Mouse (Mus musculus) heart, postnatal 14 days (tissue): ENCODE measurements at regions not wholly inside any gene's neighbourhood (a gene's known extent, or its start where the extent isn't known, plus 50 kb on each side); places are given as distances from the start of the nearest gene placed in this dataset.

Experiments used
- DNase-seq, 2 experiments: peaks; one replicate each; pipeline ENCODE4 v3.0.0; 2021 to 2022
- intact Hi-C: fragments of 180-260 bp; cut with DNase I; formaldehyde crosslinking; loops from one replicate; pipeline ENCODE4 v1.15.1; 2025

DNA sequence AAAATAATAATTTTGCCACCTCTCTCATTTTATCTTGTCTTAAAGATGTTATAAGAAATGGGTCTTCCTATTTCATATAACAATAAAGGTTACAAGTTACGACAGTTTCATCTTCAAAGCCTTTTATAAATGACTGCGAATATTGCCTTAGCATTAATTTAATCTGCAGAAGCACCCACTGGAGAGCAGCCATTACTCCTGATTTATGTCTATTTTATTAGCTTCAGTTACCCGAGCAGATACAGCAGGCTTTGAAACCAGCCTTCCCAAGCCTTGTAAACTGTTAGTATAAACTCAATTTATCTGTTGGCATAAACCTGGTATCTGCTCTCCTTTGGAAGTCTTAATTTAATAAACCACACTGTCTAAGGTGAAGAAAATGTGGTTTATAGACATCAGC, 2851.6 kb upstream of the Gm6569 start:
- intact Hi-C loops: no loop called here
- DNase-seq: no peak

DNA sequence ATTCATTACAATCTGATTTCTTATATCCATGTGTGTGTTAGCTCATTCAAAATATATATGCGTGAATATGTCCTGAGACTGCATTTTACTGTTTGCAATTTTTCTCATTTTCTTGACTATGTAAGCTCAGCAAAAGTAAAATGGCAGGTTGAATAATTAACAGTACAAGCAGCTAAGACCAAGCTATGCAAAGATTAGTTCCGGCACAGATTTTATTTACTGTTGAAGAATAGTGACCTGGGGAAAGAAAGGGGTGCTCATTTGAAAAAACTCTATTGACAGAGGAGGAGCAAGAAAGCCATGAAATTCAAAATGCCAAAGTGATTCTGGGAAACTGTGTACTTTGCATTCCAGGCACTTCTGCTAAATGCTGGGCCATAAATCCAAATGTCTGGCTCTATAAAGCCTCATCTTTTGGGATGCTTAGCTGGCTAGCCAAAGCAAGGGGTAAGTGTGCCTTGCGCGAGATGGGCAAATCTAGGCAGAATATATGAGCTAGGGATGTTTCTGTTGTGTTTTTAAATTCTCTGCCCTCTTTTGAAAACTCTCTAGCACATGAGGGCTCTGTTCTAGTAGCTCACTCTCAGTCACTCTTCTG, 2846.3 kb upstream of the Gm6569 start:
- intact Hi-C loops: no loop called here
- no peak for DNase-seq

DNA sequence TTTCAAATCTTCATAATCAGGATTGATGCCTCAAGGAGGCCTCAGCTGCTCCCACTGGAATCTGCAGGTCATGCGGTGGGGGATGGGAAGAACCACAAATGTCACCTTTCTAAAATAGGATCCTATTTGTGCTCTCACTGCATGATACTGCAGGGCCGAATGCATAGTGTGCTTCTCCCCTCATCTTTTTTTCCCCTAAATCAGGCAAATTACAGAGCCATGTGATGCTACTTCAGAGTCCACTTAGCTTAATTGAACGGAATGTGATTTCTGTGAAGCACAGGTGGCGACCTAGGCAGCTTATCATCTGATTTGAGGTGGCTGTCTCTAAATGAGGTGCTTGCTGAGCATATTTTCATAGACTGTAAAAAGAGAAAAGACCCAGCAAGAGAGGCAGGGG, 2841.0 kb upstream of the Gm6569 start:
- intact Hi-C loops: no loop called here
- DNase-seq: no peak

DNA sequence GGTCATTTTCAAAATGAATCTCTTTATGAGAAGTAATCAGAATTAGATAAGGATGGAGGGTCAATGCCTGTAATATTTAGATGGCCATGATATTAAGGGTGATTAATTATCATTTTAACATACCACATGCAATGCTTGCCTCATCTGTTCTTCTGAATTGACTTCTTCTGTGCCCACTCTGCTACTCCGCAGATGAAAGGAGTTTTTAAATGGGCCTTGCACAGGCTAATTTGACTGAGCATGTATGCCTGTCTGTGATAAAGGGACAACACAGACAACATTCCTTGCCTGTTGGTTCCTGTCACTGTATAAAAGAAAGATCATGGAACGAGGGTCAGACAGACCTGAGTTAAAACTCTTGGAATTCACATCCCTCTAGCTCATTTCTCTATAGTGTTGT, 2824.0 kb upstream of the Gm6569 start:
- DNase-seq: no peak
- intact Hi-C loops: no loop called here

DNA sequence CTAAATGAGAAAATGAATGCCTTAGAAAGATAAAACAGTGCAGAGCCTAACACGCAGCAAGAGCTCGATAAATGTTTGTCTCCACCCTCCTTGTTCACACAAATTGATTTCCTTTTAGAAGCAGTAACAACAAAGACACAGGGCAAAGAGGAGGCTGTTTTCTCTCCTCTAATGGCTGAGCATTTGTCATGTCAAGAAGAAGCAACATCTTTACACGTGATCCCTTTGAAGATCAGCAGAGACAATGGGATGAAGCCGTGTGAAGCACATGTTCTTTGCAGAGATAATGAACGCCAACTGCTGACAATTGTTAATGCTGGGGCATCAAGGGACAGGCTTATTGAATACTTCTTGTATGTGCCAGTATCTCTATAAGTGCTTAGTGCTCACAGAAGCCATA, 2823.6 kb upstream of the Gm6569 start:
- intact Hi-C loops: no loop called here
- no peak for DNase-seq

DNA sequence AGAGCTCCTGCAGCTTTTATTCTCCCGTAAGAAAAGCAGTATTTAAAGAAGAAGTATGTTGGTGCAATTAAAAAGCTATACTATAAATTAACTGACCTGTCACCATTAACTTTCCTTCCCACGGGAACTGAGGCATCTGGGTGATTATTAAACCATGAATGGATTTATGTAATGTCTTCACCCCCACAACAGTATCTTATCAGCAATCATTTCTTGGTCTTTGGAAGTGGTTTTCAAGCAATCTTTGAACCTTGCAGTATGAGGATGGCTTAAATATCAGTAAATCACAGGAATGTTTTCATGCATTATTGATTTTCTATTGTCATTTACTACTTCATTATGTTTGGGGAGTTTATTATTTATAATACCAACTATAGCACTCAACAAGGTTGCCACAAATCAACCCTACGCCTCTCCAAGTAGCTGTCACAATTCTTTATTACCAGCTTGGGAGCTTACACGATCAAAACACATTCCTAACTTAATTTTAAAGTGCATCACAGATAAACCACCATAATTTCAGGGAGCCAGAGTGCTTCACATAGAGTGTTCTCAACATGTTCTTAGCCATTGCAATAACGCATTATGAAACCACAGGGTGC, 2780.0 kb upstream of the Gm6569 start:
- intact Hi-C loops: no loop called here
- no peak for DNase-seq

DNA sequence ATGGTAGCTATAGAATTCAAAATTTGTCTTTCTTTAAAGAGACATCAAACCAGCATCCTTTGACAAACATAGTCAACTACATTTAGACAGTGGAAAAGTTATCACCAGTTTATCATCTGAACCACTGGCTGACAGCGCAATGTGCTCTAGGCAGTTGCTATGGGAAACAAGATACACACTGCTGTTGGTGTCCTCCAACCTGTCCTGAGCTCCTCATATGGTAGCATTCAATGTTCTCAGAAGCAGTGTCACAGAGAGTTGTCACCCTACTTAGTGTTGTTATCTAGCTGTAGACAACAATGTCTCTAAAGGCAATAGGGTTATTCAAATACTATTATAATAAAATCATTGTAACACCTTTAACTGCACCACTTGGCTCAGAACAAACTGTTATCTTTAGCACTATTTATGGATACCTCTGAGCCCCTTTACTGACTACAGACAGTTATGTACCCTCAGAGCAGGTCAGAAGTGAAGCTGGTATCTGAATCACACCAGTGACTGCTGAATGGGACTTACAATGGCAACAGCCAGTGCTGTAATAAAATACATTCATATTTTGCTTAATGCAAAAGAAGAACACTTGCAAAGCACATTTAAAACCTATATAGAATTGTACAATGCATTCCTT, 2747.9 kb upstream of the Gm6569 start:
- intact Hi-C loops: no loop called here
- no peak for DNase-seq

DNA sequence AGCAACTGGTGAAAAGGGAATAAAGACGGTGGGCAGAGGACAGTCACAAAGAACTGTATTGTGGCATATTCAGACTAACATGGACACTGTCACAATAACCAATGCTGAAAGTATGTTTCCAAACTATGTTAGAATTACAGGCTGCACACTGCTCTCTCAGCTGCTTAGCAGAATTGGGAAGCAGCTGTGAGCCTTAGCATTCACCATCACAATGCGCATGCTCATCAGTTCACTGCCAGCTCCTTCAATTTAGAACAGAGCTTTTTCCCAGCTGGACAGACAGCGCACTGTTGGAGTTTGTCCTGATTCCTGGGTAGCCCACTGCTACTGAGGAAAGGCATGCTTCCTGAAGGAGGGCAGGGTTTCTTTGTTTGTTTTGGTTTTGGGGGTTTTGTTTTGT, 2735.2 kb upstream of the Gm6569 start:
- intact Hi-C loops: no loop called here

DNA sequence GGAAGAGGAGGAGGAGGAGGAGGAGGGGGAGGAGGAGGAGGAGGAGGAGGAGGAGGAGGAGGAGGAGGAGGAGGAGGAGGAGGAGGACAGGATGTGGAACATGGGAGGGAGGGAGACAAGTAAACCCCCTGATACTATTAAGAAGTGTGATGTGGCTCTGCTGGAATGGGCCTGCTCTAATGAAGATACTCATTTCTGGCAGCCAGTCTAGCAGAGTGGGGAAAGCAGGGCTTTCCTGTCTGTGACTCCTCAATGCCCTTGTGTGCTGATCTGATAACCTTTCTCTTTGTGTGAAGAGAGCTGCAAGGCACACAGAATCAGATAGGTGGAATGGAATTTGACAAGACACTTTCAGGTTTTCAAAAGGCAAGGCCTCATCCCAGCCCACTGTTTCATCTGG, 2704.6 kb upstream of the Gm6569 start:
- intact Hi-C loops: no loop called here
- DNase-seq: no peak

More for the DNA sequence above, 2735.2 kb upstream of the Gm6569 start:
- no peak for DNase-seq

DNA sequence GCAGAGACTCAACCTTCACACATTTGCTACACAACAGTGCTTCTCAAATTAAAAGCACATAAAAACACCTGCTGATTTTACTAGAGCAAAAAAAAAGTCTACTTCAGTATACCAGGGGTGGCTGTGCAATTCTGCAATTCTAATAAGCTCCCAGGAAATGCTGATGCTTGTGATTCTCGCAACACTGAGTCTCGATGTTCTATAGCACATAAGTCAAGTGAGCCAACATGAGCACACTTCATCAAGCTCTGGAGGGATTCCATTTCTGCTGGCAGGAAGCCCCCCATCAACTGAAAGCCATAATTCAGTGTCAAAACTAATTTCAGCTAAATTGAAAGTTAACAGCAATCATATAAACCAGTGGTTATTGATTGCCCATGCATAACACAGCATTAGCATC, 2676.7 kb upstream of the Gm6569 start:
- intact Hi-C loops: no loop called here
- DNase-seq: no peak

DNA sequence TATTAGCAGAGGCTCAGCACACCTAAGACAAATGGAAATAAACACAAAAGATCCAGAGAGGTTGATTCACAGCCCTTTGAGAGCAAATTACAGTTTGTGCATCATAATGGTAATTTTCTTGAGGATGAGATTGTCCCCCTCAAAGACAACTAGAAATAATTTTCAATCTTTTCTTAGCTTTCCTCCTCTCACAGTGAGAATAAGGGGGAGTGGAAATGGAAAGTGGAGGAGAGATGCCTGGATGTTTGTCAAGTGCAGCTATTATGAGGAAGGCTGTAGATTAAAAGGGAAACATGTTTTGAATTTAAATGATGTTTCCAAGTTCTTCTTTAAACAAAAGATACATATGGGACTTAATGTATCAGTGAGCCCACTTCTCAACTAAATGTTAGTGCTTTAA, 2672.3 kb upstream of the Gm6569 start:
- DNase-seq: no peak
- intact Hi-C loops: no loop called here

DNA sequence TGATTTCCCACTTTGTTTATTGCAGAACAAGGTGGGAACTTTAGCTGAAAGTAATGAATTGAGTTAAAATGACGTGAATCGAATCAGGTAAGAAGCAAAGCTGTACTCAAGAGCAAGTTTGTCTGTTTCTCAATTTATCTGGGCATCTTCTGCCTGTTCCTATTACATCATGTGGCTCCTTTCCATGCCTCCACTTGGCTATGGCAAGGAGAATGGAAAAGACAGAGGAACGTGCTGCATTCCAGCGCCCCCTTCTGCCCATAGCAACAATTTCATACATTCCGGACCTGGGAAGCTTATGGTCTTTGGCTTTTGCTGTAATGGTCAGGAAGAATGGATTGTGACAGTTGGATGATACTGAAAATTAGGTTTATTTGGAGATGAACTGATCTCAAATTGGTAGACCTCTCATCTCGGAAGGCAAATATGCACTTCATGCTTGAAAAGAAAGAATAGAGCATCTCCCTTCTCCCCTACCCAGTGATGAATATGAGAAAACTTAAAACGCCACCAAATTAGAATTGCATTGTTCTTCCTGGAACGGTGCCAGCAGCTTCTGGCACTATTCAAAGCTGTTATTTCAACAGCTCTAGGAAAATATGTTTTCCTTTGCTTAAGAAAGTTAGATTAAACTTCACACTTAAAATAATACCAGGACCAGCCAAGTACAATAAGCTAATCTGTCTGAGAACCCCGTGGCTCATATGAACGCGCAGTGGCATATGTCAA, 2639.2 kb upstream of the Gm6569 start:
- intact Hi-C loops: no loop called here
- peak in 1 of 2 experiments; percentile 15 for DNase-seq

DNA sequence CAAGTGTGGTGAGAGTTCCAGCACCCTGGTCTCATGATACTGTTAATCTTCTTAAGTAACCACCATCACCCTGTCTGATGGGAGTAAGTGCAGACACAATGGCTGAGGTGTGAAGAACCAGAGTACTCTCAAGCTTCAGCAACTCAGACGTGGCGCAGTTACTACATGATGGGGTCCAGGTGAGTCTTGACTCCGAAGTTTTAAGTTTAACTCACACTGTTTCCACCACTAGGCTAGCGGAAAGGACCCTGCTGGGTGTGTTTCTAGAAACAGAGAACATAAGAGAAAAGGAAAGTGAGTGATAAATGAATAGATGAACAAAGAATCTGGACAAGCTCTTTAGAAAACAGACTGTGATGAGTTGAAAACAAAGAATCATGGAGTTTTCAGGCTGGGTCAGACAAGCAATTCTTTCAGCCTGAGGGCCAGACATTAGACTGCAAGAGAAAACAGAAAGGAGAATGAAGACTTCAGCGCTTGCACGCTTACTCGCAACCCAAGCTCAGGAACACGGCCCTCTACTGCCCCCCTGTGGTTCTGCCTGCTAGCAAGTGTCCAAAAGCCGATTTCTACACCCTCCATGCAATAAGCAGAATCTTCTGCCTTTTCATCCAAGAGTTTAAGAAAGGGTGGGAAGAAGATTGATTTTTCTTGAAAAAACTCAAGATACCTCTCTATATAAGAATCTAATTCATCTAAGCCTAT, 2593.6 kb upstream of the Gm6569 start:
- peak; percentile 76 to 82 for DNase-seq
- intact Hi-C loops: loop anchor here (10.0 kb wide), 1 partner anchor 134 kb away; no protein-coding TSS in a partner anchor

DNA sequence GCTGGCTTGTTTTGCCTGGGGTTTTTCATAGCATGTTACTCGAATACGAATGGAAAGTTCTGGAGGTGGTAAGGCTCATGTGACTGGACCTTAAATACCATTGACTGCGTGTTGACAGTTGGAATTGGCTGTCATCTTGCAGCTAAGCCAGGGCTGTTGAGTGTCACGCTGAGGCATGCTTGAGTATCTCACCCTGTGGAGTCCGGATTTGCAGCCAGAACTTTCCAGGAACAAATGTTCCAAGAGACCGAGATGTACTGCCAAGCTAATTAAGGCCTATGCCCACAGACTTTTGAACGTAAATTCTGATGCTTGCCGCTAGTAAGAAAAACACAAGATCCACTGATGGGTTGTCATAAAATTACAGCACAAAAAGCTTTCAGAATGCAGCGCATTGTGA, 2590.8 kb upstream of the Gm6569 start:
- intact Hi-C loops: loop anchor here (10.0 kb wide), 1 partner anchor 131 kb away; no protein-coding TSS in a partner anchor
- DNase-seq: peak; percentile 24 to 50

DNA sequence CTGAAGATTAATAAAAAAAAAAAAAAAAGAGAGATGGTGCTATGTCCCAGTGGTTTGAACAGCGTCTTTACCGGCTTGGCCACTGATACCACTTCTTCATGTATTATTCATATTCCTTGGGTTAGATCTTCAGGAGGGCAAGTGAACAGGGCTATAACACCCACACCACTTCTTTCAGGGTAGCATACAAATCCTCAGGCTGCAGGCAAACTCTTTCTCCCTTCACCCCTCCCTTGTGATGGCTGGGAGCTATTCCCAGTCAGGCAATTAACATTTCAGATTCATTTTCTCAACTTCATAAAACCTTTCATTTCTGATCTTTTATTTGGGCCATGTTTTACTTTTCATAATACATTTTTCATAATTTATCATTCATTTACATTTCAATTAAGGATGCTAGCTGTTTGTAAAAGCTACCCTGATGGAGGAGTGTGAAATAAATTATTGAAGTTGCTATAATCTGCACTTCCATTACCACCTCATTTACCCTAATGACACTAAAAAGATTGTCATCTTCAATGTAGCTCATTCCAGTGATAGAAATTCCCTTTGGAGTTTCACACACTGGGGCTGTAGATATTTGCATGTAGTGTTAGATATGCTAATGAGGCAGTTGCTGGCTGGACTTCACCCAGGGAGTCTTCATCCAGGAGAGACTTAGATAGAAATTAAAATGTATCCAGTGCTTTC, 2558.3 kb upstream of the Gm6569 start:
- no peak for DNase-seq
- intact Hi-C loops: no loop called here

DNA sequence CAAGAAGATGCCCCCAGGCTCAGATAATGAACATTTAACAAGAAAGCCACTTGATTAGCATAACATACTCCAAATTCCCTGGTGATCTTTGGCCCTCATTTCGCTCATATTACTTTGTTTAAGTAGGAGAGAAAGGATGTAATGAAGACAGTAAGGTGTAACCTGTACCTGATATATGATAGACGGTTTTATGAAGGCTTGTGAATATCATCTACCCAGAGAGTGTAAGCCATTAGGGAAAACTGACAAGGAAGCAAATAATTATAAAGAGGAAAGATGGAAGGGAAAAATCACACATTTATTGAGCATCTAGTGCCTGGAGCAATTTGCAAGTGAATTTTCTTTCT, 2557.8 kb upstream of the Gm6569 start:
- intact Hi-C loops: no loop called here
- no peak for DNase-seq

DNA sequence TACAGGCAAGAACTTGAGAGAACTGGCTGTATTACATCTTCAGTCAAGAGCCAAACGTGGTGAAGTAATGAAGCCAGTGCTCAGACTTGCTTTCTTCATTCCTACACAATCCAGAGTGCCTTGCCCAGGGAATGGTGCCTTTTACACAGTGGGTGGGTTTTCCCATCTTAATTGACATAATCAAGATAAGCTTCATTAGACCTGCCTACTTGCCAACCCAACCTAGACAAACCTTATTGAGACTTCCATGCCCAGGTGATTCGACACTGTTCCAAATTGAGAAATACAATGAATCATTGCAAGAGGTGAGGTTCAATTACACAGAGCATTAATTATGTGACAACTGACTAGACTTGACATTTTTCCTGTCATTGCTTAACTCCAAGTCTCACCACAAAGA, 2557.0 kb upstream of the Gm6569 start:
- intact Hi-C loops: no loop called here
- no peak for DNase-seq

DNA sequence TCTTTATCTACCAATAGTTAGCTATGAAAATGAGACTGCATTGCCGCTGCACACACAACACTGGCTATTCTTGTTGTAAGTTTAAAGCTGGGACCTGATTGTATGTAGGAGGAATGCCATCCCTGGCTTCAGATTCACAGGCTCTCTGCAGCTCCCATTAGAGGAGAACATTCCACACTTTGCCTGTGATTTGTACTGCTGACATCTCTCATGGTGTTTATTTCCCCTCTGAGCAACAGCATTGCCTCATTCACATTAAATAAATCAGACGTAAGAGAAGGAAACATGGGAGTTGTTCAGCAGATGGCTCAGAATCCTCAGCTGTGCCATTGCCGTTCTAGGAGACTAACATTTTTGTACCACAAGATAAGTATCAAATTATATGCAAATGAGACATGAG, 2550.6 kb upstream of the Gm6569 start:
- no peak for DNase-seq
- intact Hi-C loops: no loop called here

DNA sequence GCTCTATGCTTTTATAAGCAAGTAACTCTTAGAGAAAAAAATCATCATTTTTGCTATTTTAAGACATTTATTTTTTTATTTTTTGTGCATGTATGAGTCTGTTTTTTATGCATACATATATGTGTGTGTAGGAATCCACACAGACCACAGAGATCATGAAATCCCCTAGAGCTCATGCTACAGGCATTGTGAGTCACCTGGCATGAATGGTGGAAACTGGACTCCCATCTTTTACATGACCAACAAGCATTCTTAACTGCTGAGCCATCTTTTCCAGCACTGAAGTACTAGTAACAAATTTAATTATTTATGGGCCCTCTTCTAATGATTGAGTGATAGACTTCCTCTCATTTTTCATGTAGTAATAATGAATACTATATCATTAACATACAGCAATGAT, 2531.8 kb upstream of the Gm6569 start:
- intact Hi-C loops: no loop called here
- no peak for DNase-seq

DNA sequence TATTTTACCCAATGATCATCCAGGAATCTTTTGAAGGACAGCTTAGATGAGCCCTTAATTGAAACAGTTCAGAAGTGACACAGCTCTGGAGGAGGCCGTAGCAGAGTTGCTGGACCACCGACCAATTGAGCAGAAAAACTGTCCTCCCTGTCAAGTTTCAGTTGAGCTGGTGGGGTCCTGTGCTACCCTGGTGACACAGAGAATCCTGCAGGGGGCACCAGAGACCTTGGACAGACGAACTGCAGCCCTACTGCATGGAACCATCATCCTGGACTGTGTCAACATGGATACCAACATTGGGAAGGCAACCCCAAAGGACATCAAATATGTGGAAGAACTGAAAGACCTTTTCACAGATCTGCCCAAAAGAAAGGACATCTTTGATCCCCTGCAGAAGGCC, 2524.1 kb upstream of the Gm6569 start:
- no peak for DNase-seq
- intact Hi-C loops: no loop called here

DNA sequence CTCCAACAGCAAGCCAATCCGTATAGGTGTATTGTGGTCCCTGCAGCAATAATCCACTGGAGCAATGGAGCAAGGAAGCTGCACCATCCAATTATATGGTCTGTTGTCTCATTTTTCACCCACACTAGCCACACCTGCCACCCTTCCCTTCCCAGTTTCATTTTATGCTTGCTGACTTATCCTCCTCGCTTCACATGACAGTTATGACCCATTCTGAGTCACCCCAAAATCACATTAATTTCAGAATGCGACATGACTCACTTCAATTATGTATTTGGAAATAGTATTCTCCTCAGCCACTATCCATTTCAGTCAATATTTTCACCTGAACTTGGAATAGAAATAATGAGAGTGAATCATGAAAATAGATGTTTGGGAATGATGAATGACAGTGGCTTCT, 2507.8 kb upstream of the Gm6569 start:
- intact Hi-C loops: no loop called here
- DNase-seq: no peak
